Mouse (Mus musculus): ENCODE measurements around the gene Spsb1. TPM values are rescaled to one million over a fixed set of nuclear protein-coding genes. Genes with fewer than 3 reads are reported as not detected.

Gene Spsb1
- total RNA-seq, 2 experiments from 2014 or later = 16.5 to 22.0 TPM

- intact Hi-C loops (cut with DNase I) = no loop called here
- DNase-seq (ENCODE audit: extremely low spot score in 1 of 2, low spot score in 2 of 2) = no peak
Measured at GRCm38 (mm10) chr4:149935470-149935869, 19.4 kb downstream of the Spsb1 start.

GRCm38 (mm10) chr4:149933519-149934245 lies 21.2 kb downstream of the Spsb1 start:
- DNase-seq (ENCODE audit: extremely low spot score in 1 of 2, low spot score in 2 of 2) = no peak
- intact Hi-C loops (cut with DNase I) = no loop called here

- intact Hi-C loops (cut with DNase I) = no loop called here
- DNase-seq (ENCODE audit: extremely low spot score in 1 of 2, low spot score in 2 of 2) = no peak
Measured at GRCm38 (mm10) chr4:149933025-149933424, 21.8 kb downstream of the Spsb1 start.

GRCm38 (mm10) chr4:149932108-149932815 lies 22.6 kb downstream of the Spsb1 start:
- DNase-seq (ENCODE audit: extremely low spot score in 1 of 2, low spot score in 2 of 2) = no peak

GRCm38 (mm10) chr4:149930755-149931154 lies 24.1 kb downstream of the Spsb1 start:
- intact Hi-C loops (cut with DNase I) = no loop called here
- no peak for DNase-seq (ENCODE audit: extremely low spot score in 1 of 2, low spot score in 2 of 2)

More at GRCm38 (mm10) chr4:149932108-149932815, 22.6 kb downstream of the Spsb1 start:
- intact Hi-C loops (cut with DNase I) = no loop called here

- intact Hi-C loops (cut with DNase I) = no loop called here
- DNase-seq (ENCODE audit: extremely low spot score in 1 of 2, low spot score in 2 of 2) = no peak
Measured at GRCm38 (mm10) chr4:149923014-149923413, 31.8 kb downstream of the Spsb1 start.

- DNase-seq (ENCODE audit: extremely low spot score in 1 of 2, low spot score in 2 of 2) = peak in 1 of 2 experiments; percentile 72
- intact Hi-C loops (cut with DNase I) = no loop called here
Measured at GRCm38 (mm10) chr4:149922121-149922718, 32.6 kb downstream of the Spsb1 start.

GRCm38 (mm10) chr4:149920886-149921285 lies 34.0 kb downstream of the Spsb1 start:
- intact Hi-C loops (cut with DNase I) = no loop called here
- DNase-seq (ENCODE audit: extremely low spot score in 1 of 2, low spot score in 2 of 2) = no peak

GRCm38 (mm10) chr4:149918455-149919070 lies 36.3 kb downstream of the Spsb1 start:
- intact Hi-C loops (cut with DNase I) = loop anchor here (5.0 kb wide), 1 partner anchor 34 kb away; no protein-coding TSS in a partner anchor
- DNase-seq (ENCODE audit: extremely low spot score in 1 of 2, low spot score in 2 of 2) = no peak

- no peak for DNase-seq (ENCODE audit: extremely low spot score in 1 of 2, low spot score in 2 of 2)
- intact Hi-C loops (cut with DNase I) = loop anchor here (5.0 kb wide), 1 partner anchor 35 kb away; no protein-coding TSS in a partner anchor
Measured at GRCm38 (mm10) chr4:149916831-149917230, 38.0 kb downstream of the Spsb1 start.

GRCm38 (mm10) chr4:149913709-149914370 lies 41.0 kb downstream of the Spsb1 start:
- intact Hi-C loops (cut with DNase I) = no loop called here
- DNase-seq (ENCODE audit: extremely low spot score in 1 of 2, low spot score in 2 of 2) = no peak

GRCm38 (mm10) chr4:149912451-149912850 lies 42.4 kb downstream of the Spsb1 start:
- intact Hi-C loops (cut with DNase I) = no loop called here

GRCm38 (mm10) chr4:149910558-149910957 lies 44.3 kb downstream of the Spsb1 start:
- DNase-seq (ENCODE audit: extremely low spot score in 1 of 2, low spot score in 2 of 2) = no peak
- intact Hi-C loops (cut with DNase I) = no loop called here

More at GRCm38 (mm10) chr4:149912451-149912850, 42.4 kb downstream of the Spsb1 start:
- no peak for DNase-seq (ENCODE audit: extremely low spot score in 1 of 2, low spot score in 2 of 2)

- no peak for DNase-seq (ENCODE audit: extremely low spot score in 1 of 2, low spot score in 2 of 2)
- intact Hi-C loops (cut with DNase I) = no loop called here
Measured at GRCm38 (mm10) chr4:149909551-149909950, 45.3 kb downstream of the Spsb1 start.

GRCm38 (mm10) chr4:149908923-149909322 lies 45.9 kb downstream of the Spsb1 start:
- intact Hi-C loops (cut with DNase I) = no loop called here
- no peak for DNase-seq (ENCODE audit: extremely low spot score in 1 of 2, low spot score in 2 of 2)

GRCm38 (mm10) chr4:149907656-149908055 lies 47.2 kb downstream of the Spsb1 start:
- no peak for DNase-seq (ENCODE audit: extremely low spot score in 1 of 2, low spot score in 2 of 2)
- intact Hi-C loops (cut with DNase I) = no loop called here

GRCm38 (mm10) chr4:149906921-149907320 lies 47.9 kb downstream of the Spsb1 start:
- intact Hi-C loops (cut with DNase I) = no loop called here
- DNase-seq (ENCODE audit: extremely low spot score in 1 of 2, low spot score in 2 of 2) = no peak

GRCm38 (mm10) chr4:149905302-149905974 lies 49.4 kb downstream of the Spsb1 start:
- intact Hi-C loops (cut with DNase I) = no loop called here
- no peak for DNase-seq (ENCODE audit: extremely low spot score in 1 of 2, low spot score in 2 of 2)

Measured in left cerebral cortex, postnatal 10 days (tissue).